Mouse (Mus musculus) forebrain, embryonic 13.5 days (tissue): ENCODE measurements at regions not wholly inside any gene's neighbourhood (a gene's known extent, or its start where the extent isn't known, plus 50 kb on each side); places are given as distances from the start of the nearest gene placed in this dataset.

Source experiments
- ATAC-seq: fragments of 200-750 bp; cut with Nextera tagmentation; 2 replicates; pipeline ENCODE4 v1.8.0; 2017
- H3K27ac ChIP-seq: fragments of 300-500 bp; sonication (generic); 2 replicates; pipeline ENCODE4 v1.5.1; 2015; ENCODE audit warnings: inconsistent platforms, mild to moderate bottlenecking, moderate library complexity
- H3K27me3 ChIP-seq: fragments of 300-500 bp; sonication (generic); 2 replicates; pipeline ENCODE4 v1.6.1; 2015; ENCODE audit warnings: mild to moderate bottlenecking, inconsistent platforms
- H3K36me3 ChIP-seq: fragments of 300-500 bp; sonication (generic); 2 replicates; pipeline ENCODE4 v1.6.1; 2015; ENCODE audit warnings: mild to moderate bottlenecking, inconsistent platforms; ENCODE audit not compliant: poor library complexity, severe bottlenecking
- H3K4me1 ChIP-seq: fragments of 300-500 bp; sonication (generic); 2 replicates; pipeline ENCODE4 v1.6.1; 2015; ENCODE audit warnings: inconsistent platforms
- H3K4me2 ChIP-seq: fragments of 300-500 bp; sonication (generic); 2 replicates; pipeline ENCODE4 v1.6.1; 2015; ENCODE audit warnings: inconsistent platforms, mild to moderate bottlenecking, moderate library complexity
- H3K4me3 ChIP-seq: fragments of 300-500 bp; sonication (generic); 2 replicates; pipeline ENCODE4 v1.5.1; 2015; ENCODE audit warnings: mild to moderate bottlenecking, inconsistent platforms
- H3K9ac ChIP-seq: fragments of 300-500 bp; sonication (generic); 2 replicates; pipeline ENCODE4 v1.6.1; 2015; ENCODE audit warnings: mild to moderate bottlenecking, inconsistent platforms
- H3K9me3 ChIP-seq: fragments of 300-500 bp; sonication (generic); replicated peaks from 2 replicates; pipeline ENCODE4 v1.6.1; 2016; ENCODE audit warnings: inconsistent platforms
- WGBS: fragments of 180-500 bp; shearing (Covaris S2); methylation state at CpG from one replicate; pipeline ENCODE4 v1.1.7; 2015; 5-methylcytosine and 5-hydroxymethylcytosine counted together

DNA sequence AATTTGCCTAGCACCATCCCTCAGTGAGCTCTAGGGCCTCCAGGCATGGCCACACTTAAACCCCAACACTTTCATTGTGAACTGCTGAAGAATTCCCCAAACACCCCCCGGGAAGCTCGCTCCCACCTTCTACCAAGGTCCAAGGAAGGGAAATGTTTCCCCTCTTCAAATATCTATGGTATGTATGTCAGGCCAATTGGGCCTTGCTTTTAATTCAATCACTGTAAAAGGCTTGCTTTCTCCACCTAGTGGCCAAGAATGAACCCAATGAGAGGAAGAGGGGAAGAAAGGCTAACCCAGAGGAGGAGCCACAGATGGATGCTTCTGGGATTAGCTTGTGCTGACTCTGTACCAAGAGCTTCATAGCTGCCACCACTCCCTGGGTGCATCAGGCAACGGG, 336.3 kb upstream of the Tgfbr2 start:
- Histone ChIP-seq H3K9me3 (no peaks in the 10 kb centered on the region), H3K36me3 (no peaks in the 10 kb centered on the region), H3K4me2 (no peak overlapping the region), H3K4me1 (no peaks in the 10 kb centered on the region), H3K27me3 (no peaks in the 10 kb centered on the region), H3K4me3 (no peak overlapping the region), H3K27ac (no peak overlapping the region), H3K9ac (no peak overlapping the region)
- WGBS: 73% methylated on average over 3 of the region's 3 CpGs
- ATAC-seq: no peak

- Histone ChIP-seq H3K27me3 (no peaks in the 10 kb centered on the region), H3K9me3 (no peaks in the 10 kb centered on the region), H3K27ac (no peak overlapping the region), H3K4me2 (no peak overlapping the region), H3K4me1 (no peaks in the 10 kb centered on the region), H3K9ac (no peak overlapping the region), H3K36me3 (no peaks in the 10 kb centered on the region), H3K4me3 (no peak overlapping the region)
- 91% methylated on average over 5 of the region's 5 CpGs for WGBS
- ATAC-seq: no peak
Observed at GRCm38 (mm10) chr9:116507756-116508155, 332.6 kb upstream of the Tgfbr2 start.

- Histone ChIP-seq H3K4me2 (no peak overlapping the region), H3K4me1 (no peaks in the 10 kb centered on the region), H3K4me3 (no peak overlapping the region), H3K9ac (no peak overlapping the region), H3K9me3 (no peaks in the 10 kb centered on the region), H3K36me3 (no peaks in the 10 kb centered on the region), H3K27ac (no peak overlapping the region), H3K27me3 (no peaks in the 10 kb centered on the region)
- 53% methylated on average over 5 of the region's 5 CpGs for WGBS
- ATAC-seq: no peak
Observed at GRCm38 (mm10) chr9:116502831-116503230, 327.7 kb upstream of the Tgfbr2 start.

DNA sequence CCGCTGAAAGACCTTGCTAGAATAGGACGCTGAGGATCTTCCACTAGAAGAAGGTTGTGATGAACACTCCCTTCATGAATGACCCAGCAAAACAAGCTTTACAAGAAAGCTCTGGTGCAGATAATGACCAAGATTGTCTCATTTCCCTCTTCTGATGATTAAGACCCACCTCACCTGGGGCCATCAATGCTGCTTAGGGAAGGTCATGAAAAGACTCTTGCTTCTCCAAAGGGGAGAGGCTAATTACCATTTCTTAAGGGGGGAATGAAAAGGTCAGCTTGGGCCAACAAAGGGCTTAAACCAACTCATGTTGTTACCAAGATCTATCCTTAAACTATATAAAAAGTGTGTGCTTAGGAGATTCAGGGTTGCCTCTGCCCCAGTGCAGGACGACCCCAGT, 325.8 kb upstream of the Tgfbr2 start:
- Histone ChIP-seq H3K36me3 (no peaks in the 10 kb centered on the region), H3K9ac (no peak overlapping the region), H3K27me3 (no peaks in the 10 kb centered on the region), H3K4me2 (no peak overlapping the region), H3K27ac (no peak overlapping the region), H3K4me3 (no peak overlapping the region), H3K9me3 (no peaks in the 10 kb centered on the region), H3K4me1 (no peaks in the 10 kb centered on the region)
- WGBS: 69% methylated on average over 3 of the region's 3 CpGs
- ATAC-seq: no peak

GRCm38 (mm10) chr9:116491227-116491626, 316.1 kb upstream of the Tgfbr2 start:
- no peak for ATAC-seq
- no peaks in the 10 kb centered on the region for H3K4me1 ChIP-seq
- 82% methylated on average over 2 of the region's 2 CpGs for WGBS

DNA sequence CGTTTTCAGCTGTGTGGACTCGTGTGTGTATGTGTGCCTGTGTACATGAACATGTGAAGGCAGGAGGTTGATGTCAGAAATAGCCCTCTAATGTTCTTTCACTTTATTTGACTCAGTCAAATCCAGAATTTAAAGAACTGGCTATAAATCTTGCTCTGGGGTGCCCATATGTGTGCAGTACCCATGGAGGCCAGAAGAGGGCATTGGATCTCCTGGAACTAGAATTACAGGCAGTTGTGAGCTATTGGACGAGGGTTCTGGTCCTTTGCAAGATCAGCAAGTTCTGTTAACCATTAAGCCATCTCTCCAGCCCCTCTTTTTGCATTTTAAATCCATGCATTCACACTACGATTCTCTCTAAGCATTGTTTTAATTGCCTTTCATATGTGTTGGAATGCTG, 314.6 kb upstream of the Tgfbr2 start:
- Histone ChIP-seq H3K9ac (no peak overlapping the region), H3K4me2 (no peak overlapping the region), H3K27ac (no peak overlapping the region), H3K27me3 (no peaks in the 10 kb centered on the region), H3K4me1 (no peaks in the 10 kb centered on the region), H3K4me3 (no peak overlapping the region), H3K36me3 (no peaks in the 10 kb centered on the region), H3K9me3 (peaks cover 14% of the 10 kb centered on the region)
- 68% methylated on average over 4 of the region's 4 CpGs for WGBS
- no peak for ATAC-seq

More at GRCm38 (mm10) chr9:116491227-116491626, 316.1 kb upstream of the Tgfbr2 start:
- peaks cover 14% of the 10 kb centered on the region for H3K9me3 ChIP-seq
- no peaks in the 10 kb centered on the region for H3K27me3 ChIP-seq
- H3K27ac ChIP-seq: no peak overlapping the region
- no peaks in the 10 kb centered on the region for H3K36me3 ChIP-seq
- no peak overlapping the region for H3K4me3 ChIP-seq
- no peak overlapping the region for H3K9ac ChIP-seq
- no peak overlapping the region for H3K4me2 ChIP-seq

DNA sequence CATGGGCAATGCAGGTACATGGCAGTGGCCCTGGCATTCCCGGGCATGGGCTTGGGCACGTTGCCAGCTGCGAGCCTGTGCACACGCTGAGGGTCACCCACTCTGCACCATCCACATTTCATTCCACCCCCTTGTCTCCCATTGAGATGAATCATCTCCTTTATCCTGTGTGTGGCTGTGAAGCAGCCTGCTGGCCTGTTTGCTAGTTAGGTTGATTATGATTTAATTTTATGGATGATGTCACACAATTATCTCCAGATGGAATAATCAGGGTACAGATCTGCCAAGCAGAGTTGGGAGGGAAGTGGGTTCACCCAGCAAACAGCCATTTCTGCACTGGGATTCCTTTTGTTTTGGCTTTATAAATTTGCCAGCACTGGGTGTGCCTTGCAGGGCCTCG, 314.1 kb upstream of the Tgfbr2 start:
- Histone ChIP-seq H3K27ac (no peak overlapping the region), H3K9me3 (peaks cover 14% of the 10 kb centered on the region), H3K27me3 (no peaks in the 10 kb centered on the region), H3K9ac (no peak overlapping the region), H3K4me1 (no peaks in the 10 kb centered on the region), H3K4me2 (no peak overlapping the region), H3K36me3 (no peaks in the 10 kb centered on the region), H3K4me3 (no peak overlapping the region)
- ATAC-seq: no peak
- WGBS: 79% methylated on average over 5 of the region's 5 CpGs

DNA sequence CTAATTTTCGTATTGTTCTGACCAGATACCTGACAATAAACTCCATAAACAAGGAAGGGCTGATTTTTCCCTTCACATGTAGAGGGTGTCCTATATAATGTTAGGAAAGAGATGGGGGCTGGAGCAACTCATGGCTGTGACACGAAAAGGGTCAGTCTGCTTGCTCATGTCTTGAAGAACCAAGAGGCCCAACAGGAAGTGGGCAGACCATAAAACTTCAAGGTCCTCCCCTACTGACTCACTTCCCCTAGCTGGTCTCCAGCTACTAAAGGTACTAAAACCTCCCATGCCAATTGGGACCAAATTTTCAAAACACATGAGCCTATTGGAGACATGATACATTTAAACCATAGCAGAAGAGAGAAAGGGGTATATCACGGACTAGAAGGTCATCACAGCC, 302.1 kb upstream of the Tgfbr2 start:
- H3K9ac ChIP-seq: no peak overlapping the region
- no peaks in the 10 kb centered on the region for H3K27me3 ChIP-seq
- ATAC-seq: no peak
- H3K4me2 ChIP-seq: no peak overlapping the region
- 78% methylated on average over 3 of the region's 3 CpGs for WGBS
- no peaks in the 10 kb centered on the region; the same call in 1 of the 2 replicates for H3K9me3 ChIP-seq
- H3K36me3 ChIP-seq: no peaks in the 10 kb centered on the region
- no peak overlapping the region for H3K4me3 ChIP-seq
- H3K27ac ChIP-seq: no peak overlapping the region
- H3K4me1 ChIP-seq: no peaks in the 10 kb centered on the region

- H3K27me3 ChIP-seq: no peaks in the 10 kb centered on the region
- no peaks in the 10 kb centered on the region for H3K36me3 ChIP-seq
- H3K4me1 ChIP-seq: no peaks in the 10 kb centered on the region
- no peak overlapping the region for H3K27ac ChIP-seq
- WGBS: 87% methylated on average over 12 of the region's 12 CpGs
- no peak overlapping the region for H3K4me3 ChIP-seq
- H3K4me2 ChIP-seq: no peak overlapping the region
- H3K9me3 ChIP-seq: no peaks in the 10 kb centered on the region; the same call in 1 of the 2 replicates
- no peak overlapping the region for H3K9ac ChIP-seq
- no peak for ATAC-seq
Observed at GRCm38 (mm10) chr9:116475206-116475955, 300.2 kb upstream of the Tgfbr2 start.

DNA sequence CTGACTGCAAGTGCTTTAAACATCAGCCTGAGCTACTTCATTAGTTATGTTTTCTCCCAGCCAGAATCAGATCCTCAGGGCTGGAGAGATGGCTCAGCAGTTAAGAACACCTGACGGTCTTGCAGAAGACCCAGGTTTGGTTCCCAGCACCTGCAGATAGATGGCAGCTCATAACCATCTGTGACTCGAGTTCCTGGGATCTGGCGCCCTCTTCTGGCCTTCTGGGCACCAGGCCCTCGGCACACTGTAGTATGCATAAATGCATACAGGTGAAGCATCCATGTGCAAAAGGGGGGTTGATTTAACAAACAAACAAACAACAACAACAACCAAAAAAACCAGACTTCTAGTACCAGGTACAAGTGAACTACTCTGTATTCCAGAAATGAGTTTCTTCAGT, 297.7 kb upstream of the Tgfbr2 start:
- no peak overlapping the region for H3K27ac ChIP-seq
- no peak overlapping the region for H3K4me2 ChIP-seq
- H3K27me3 ChIP-seq: no peaks in the 10 kb centered on the region
- no peak for ATAC-seq
- no peaks in the 10 kb centered on the region for H3K36me3 ChIP-seq
- no peak overlapping the region for H3K9ac ChIP-seq
- peaks cover 12% of the 10 kb centered on the region; the same call in 1 of the 2 replicates for H3K4me1 ChIP-seq
- no peaks in the 10 kb centered on the region; the same call in 1 of the 2 replicates for H3K9me3 ChIP-seq
- no peak overlapping the region for H3K4me3 ChIP-seq
- 85% methylated on average over 4 of the region's 4 CpGs for WGBS

GRCm38 (mm10) chr9:116468569-116469250, 293.6 kb upstream of the Tgfbr2 start:
- no peak overlapping the region; the same call in 1 of the 2 replicates for H3K27ac ChIP-seq
- peak overlapping the region; percentile 37; the same call in 1 of the 2 replicates for H3K9ac ChIP-seq
- H3K4me1 ChIP-seq: peaks cover 12% of the 10 kb centered on the region; the same call in 1 of the 2 replicates
- H3K4me3 ChIP-seq: no peak overlapping the region
- H3K9me3 ChIP-seq: no peaks in the 10 kb centered on the region; the same call in 1 of the 2 replicates
- 0 out of 2 replicates have a peak overlapping the region, but pooled peaks have one; percentile 16 for H3K4me2 ChIP-seq
- ATAC-seq: peak; percentile 48; the same call in 1 of the 2 replicates
- no peaks in the 10 kb centered on the region for H3K27me3 ChIP-seq
- whole genome bisulfite sequencing: 28% methylated on average over 10 of the region's 10 CpGs
- no peaks in the 10 kb centered on the region for H3K36me3 ChIP-seq

DNA sequence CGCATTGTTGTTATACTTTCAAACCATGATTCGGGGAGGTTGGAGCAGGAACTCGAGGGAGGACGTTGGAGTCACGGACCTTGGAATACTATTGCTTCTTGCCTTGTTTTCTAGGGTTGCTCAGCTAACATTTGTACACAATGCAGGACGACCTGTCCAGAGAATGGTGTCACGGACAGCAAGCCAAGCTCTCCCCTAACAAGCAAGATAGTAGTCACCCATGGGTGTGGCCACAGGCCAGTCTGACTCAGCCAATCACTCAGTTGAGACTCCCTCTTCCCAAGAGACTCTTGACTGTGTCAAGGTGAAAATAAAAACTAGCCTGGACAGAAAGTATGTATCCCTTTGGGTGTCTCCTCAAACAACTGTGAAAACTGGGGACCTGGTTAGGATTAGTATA, 291.2 kb upstream of the Tgfbr2 start:
- Histone ChIP-seq H3K27me3 (no peaks in the 10 kb centered on the region), H3K9ac (no peak overlapping the region), H3K36me3 (no peaks in the 10 kb centered on the region), H3K9me3 (no peaks in the 10 kb centered on the region), H3K4me2 (no peak overlapping the region), H3K27ac (no peak overlapping the region), H3K4me1 (peaks cover 12% of the 10 kb centered on the region; the same call in 1 of the 2 replicates), H3K4me3 (no peak overlapping the region)
- ATAC-seq: no peak
- 96% methylated on average over 7 of the region's 7 CpGs for WGBS
